Mouse (Mus musculus) layer of hippocampus, adult 9-11 months (tissue): ENCODE data around the gene Ctbp2.

Experiments
- DNase-seq: peaks from one replicate; pipeline ENCODE4 v3.0.0; 2022

Gene Ctbp2

DNA sequence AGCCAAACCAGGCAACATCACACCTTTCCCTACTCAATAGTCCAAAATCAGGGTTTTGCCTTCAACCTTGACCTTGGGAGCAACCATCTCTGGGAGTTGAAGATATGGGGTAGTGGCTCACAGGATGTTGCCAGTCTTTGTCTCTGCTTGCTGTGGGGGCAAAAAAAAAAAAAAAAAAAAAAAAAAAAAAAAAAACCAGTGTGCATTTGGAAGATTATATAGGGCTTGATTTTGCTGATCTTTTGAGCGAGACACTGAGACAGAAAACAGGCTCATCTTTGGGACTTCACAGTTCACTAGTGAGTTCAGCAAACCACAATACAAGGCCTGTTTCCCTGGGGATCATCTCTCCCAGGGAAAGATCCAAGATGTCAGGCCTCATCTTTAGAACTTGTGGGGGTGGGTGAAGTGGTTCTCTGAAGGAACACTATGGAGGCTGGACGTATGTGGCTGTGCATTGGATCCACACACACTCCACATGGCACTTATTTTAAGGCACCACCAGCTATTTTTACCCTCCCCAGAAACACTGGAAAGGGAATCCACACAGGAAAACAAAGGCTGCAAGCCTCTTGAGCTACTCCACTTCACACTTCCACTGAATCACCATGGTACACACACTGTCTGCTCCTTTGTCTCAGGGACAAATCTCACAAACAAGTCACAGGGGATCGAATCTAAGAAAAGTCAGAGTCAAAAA, 84.4 kb downstream of the Ctbp2 start:
- no peak for DNase-seq

DNA sequence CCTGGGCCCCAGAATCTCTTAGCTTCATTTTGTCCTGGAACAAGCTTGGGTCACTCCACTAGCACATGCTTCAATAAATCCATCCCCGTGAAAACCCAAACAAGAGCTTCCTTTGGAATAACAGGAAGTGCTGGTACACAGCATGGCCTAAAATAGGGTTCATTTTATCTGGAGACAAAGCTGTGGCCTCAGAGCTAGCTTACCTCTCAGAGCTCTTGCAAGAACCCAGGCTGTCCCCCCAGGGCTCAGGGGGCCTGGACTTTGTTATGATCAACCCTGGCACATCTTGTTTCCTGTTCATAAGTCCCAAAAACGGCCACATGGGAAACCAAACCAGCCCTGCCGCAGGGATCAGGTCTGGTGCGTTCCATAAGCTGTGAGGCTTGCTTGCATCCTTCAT, 86.5 kb downstream of the Ctbp2 start:
- no peak for DNase-seq

DNA sequence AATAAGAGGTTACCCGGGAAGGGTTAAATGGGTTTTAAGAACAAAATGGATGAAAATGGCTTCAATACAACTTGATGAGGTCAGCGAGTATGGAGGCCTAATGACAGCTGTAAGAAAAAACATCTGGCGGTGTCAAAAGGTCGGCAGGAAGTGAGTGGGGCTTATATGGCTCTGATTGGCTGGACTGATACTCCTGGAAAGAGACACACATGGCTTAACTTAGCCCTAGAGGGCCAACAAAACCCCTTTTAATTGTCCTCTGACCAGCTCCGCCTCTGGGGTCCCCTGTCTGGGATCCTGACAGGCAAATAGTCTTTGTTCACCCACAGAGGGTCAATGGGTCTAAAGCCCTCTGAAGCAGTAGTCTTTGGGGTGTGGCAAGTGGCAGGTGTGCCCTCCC, 86.9 kb downstream of the Ctbp2 start:
- no peak for DNase-seq

DNA sequence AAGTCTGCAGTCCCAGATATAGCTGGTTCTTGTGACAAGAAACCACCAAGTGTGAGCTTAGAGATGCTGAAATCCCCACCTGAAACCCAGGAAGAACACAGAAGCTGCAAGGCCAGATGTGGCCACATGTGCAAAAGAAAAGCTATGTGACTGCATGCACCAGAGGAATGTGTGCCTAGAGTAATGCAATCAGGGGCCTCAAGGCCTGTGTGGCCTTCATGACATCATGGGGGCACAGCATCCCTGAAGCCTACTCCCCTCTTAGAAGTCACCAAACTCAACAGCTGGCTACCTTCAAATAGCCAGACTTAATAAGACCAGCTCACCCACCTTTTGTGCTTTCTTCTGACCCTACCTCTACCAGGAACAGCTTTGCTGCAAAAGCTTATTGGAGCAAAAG, 88.3 kb downstream of the Ctbp2 start:
- no peak for DNase-seq

DNA sequence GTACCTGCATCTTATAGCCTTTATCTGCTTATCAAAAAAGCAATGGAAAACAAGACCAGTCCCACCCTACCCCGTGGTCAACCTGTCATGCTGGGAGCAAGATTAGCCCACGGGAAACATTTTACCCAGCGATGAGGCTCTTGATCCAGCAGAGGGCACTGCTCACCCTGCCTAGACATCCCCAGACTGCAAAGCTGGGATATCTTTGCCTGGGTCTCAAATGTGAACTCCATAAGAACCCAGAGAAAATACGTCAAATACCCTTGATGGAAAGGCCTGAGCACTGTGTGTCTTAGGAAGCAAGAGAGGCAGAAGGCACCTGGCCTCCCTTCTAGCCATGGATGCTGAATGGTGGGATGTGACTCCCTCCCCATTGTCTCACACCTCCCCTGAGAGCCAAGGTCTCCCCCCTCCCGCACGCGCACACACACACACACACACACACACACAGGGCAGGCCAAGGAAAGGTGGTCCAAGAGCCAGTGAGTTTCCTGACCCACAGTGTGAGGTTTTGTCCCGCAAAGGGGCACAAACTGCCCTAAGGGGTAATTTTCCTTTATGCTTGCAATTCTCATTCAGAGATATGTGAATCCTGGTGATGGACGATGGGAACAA, 91.5 kb downstream of the Ctbp2 start:
- DNase-seq, result peak; percentile 55

DNA sequence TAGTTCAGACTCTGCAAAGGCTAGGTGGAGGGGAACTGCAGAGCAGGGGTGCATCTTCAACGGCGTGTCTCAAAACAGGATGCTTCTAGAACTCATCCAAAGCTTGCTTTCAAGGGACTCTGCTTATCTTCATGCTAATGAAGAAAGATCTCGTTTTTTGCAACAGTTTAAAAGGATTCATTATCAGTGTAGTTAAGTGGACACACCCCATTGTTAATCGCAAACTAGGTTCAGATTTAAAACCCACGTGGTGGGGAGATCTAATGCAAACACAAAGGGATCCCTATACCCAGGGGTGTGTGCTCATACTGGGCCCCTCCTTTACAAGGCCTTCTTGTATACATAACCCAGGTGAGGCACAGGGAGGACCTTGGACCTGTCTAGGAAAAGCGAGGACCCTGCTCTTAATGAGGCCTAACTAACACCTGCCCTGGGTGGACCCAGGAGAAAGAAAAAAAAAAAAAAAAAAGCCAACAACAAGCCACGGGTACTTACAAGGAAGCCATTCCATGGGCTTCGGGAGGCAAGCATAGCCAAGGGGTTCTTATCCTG, 94.6 kb downstream of the Ctbp2 start:
- DNase-seq, result no peak

DNA sequence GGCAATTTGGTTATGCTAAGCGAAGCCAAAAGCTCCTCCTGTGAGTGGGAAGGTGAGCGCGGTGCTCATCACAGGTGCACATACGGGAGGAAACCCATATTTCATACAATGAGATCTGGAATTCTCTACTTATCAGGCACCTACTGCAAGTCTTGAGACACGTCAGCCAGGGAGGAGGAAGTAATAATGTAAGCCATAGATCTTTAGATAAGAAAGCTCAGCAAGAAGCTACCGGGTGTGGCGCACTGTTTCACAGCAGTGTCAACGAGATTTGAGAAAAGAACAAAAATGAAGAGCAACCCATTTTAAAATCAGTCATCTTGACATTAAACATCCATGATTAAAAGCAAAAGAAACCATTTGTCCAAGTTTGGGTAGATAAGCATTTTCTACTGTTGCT, 95.2 kb downstream of the Ctbp2 start:
- DNase-seq, result no peak

DNA sequence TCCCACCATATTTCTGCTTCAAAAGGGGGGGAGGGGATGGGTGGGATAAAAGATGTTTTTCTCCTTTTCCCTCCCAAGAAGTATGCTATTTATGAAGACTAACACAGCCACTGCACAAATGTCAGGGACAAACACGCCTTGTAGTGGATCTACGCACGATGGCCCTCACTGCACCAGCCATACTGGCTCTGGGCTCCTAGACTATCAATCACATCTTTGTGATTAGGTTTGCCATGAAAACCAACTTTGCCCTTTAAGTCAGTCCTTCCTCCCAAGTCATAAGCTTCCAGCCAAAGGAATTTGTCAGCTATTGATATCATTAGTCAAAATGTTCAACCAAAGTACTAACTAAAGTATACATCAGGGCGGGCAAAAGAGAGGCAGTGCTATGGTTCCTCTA, 96.2 kb downstream of the Ctbp2 start:
- DNase-seq, result no peak

DNA sequence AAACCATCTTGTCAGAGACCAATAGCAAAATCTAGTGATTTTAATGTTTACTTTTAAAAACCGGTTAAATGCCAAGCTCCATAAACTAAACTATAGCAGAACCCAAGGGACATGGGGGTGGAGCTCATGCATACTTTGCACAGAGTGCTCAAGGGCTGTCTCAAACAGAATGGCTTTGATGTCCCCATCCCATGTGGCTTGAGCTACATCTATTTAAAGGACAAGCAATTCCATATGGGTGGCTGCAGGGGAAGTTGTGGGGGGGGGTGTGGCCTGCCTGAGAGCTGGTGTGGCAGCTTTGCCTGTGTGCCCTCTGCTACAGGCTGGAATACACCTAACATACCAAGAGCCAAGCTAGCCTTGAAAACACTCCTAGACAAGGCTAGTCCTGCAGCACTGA, 99.5 kb downstream of the Ctbp2 start:
- DNase-seq, result no peak

DNA sequence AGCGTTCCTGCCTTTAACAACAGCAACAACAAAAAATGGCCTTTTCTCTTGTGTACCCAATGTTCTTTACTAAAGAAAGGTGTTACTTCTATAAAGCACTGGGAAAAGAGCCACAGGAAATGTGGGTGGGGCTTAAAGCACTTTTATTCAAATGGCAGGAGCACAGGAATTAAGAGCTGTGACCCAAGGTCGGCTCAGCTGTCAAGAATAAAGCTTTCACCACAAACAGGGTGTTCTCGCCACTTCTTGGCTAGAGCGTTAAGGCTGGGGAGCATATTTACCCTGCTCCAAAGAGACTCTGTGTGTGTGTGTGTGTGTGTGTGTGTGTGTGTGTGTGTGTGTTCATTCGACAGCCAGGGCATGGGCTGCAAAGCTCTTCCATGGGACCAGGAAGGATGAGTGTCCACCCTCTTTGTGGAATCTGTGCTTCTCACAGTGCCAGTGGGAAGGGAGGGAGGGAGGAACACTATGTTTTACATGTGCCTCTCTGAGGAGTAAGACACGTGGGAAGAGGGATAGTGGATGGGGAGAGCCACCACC, 104.6 kb downstream of the Ctbp2 start:
- DNase-seq, result no peak

DNA sequence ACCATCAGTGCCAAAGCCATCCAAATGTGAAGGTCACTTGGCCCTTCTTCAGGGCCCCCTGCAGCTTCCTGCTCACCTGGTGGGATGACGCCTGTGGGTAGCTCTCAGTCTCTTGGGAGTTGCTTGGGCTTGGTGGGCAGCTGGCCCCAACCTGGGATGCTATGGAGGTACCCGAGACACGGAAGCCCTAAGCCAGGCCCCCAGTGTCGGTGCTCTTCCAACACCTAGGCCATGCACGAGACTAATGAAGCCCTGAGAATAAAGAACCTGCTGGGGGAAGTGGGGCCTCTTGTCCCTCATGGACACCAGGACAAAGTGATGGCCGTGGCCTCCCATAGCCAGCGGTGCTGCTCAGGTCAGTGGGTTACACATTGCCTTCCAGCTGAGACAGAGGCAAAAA, 105.2 kb downstream of the Ctbp2 start:
- DNase-seq, result no peak

DNA sequence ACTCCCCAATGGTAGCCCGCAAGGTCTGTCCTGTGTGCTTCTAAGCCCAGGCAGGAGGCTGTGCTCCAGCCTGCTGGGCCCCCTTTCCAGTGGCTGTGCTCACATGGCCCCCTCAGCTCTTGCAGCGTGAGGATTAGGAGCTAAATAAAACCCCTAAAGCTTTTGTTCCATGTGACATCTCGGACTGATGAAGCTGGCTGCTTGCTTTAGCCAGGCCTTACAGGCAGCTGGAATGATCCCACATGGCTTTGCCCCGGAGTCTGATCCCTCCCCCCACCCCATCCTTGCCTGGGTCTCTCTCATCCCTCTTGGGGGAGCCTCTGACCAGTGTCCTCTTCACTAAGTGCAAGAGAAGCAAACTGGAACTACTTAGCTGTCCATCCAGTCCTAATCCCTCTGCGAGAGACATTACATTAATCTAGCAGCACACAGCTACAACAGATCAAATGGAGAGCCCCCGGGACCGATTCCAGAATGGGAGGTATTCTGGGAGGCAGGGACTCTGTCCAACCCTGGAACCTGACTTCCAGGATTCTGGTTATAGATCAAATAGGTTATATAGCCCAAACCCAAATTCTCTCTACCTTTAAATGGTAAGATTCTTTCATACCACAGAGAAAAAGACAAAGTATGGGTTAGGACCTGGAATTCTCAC, 108.6 kb downstream of the Ctbp2 start:
- no peak for DNase-seq

DNA sequence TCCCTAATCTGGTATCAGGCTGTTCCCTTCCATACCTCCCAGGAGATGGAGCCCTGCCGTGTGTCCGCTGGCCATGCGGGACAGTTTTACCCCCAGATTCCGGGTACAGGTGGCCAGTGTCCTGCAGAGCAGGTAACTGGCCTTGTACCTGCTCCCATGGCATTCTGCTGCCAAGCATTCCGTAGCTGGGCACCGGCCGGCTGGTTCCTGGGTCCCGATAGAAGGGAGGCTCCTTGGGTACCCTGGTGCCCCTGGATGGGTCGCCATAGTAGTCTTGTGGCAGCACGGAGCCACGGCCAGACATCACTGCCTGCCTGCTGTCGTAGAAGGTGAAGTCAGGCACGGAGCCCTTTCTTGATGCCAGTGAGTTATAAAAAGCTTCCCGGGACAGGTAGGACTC, 109.5 kb downstream of the Ctbp2 start:
- no peak for DNase-seq

DNA sequence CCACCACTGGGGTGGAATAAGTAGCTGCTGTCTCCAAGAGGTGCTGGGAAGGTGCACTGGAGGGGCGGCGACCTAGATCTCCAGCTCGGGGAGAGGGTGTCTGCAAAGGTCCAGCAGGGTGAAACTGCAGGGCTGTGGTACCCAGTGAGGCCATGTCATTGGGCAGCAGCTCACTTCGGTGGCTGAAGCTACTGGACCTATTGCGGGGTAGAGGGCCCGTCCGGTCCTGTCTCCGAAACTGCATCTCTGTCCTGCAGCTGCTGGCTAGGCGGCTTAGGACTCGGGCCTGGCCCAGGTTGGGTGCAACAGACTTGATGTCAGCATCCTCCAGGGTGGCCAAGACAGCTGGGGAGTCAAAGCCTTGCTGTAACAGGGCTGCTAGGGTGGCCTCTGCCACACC, 110.2 kb downstream of the Ctbp2 start:
- DNase-seq, result no peak

DNA sequence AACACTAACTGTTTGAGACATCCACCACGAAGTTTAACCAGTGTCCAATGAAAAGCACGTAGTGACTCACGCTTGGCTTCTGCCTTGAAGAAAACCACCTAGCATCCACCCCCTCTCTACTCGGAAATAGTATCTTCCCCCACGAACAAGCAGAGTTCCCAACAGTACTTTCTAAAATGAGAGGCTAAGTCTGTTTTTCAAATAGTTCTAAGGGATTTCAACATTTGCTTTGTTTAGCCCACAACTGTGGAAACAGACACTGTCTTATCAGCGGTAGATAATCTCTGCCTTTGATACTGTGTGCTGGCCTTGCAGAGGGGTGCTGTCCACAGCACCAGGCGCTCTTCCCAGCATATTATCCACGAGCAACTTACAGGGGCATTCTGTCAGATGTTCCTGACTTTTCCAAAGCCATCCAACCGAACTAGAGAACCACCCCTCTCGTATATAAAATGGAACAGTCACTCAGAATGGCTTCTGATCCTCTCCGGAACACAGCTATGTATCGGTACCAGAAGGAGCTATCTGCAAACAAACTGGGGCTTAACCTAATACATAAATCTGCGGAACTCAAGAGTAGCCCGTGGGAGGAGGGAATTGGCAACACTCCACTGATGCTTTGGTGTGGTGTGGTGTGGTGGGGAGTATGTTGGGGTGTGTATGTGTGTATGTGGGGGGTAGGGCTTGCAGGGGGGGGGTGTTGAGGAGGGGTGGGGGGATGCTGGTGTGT, 111.4 kb downstream of the Ctbp2 start:
- DNase-seq, result peak; percentile 49

DNA sequence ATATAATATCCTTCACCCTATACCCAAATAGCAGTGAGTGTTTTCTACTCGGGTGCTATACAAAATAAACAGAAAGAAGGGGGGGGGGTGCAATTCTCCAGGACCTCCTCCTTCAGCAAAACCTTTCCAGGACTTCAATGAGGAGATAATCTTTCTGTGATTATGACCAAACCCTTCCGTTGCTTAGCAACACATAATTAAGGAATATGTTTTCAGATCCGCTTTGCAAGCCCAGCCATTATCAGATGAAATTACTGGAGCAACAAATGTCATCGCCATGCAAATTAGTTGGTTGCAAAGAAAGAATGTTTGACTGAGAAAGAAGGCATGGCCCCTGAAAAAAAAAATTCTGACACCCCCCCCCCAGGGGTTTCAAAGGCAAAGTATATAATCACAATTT, 112.5 kb downstream of the Ctbp2 start:
- no peak for DNase-seq

DNA sequence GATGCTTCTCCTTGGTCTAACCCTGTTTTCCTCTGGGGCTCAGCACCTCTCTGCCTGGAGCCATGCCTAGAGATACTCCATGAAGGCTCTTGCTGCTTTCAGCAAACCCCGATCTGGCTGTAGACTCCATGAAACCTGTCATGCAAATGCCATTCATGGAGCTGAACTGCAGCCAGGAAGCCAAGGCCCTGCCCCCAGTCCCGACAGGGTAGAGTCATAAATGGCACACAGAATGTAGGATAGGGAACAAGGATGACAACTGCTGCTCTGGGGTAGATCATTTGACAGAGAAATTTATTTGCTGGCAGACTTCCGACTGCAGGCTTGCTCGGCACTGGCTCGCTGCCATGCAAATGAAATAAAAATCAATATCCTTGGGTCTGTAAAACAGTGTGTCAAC, 113.0 kb downstream of the Ctbp2 start:
- DNase-seq, result peak; percentile 83

DNA sequence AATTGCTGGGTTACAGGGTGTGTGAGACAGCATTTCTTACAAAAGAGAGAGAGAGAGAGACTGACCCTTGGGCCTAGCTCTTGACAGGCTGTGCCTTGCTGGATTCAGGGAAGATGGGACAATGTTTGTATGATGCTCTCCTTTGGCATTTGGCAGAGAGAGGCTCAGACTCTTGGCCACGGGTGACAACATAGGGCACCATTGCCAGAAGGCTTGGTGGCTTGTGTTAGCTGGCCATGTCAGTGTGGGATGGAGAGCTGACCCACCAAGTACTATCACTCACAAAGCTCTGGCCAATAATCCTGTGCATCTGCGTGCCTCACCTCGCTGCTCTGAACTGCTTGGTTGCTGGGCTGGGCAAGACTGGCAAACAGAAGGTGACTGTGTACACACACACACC, 113.7 kb downstream of the Ctbp2 start:
- no peak for DNase-seq

DNA sequence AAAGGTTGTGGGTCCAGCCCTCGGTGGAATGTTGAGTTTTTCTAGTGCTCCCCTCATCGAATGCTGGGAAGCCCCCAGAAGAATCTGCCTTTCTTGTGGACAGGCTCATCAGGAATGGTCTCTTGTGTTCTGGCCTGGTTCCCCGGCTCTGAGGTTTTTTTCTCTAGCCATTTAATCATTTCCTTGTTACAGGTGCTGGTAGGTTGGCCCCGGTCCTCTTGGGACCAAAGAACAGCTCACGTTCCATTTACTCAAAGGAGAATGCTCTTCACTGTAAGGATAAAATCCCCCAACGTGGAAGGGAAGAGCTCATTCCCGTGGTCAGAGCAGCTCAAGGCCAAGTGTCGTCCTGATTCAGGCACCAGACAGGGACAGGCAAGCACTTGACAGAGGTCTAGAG, 114.5 kb downstream of the Ctbp2 start:
- no peak for DNase-seq

DNA sequence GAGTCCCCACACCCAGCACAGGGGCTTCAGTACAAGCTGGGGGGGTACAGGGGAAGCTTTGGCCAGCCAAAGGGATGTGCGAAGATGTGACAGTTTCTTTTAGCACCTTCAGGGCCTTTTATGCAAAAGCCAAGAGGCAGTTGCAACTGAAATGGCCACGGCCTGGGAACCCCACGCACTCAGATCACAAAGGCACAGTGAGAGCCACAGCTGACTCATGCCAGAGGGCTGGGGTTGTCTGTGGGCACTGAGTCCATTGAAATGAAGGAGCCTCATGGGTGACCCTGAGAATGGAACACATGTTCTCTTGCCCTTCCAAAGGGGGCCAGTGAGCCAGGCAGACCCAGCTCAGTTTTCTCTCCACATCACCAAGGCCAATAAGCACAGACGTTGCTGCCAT, 115.5 kb downstream of the Ctbp2 start:
- DNase-seq, result no peak

DNA sequence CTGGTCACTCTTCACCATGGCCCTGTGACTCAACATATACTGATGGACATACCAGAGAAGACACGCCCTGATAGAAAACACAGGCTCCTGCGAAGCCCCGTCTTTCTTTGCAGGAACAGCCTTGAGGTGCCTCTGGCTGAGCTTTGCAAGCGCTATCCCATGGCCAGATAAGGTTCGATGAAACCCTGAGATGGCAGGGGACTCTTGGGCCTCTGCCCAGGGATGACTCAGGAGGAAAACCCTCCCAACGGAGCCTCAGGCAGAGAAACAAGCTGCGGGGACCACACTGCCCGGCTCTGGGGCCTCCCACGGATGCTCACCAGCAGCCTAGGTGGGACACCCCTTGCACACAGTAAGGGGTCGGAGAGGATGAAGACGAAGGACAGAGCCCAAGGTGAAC, 116.8 kb downstream of the Ctbp2 start:
- no peak for DNase-seq

DNA sequence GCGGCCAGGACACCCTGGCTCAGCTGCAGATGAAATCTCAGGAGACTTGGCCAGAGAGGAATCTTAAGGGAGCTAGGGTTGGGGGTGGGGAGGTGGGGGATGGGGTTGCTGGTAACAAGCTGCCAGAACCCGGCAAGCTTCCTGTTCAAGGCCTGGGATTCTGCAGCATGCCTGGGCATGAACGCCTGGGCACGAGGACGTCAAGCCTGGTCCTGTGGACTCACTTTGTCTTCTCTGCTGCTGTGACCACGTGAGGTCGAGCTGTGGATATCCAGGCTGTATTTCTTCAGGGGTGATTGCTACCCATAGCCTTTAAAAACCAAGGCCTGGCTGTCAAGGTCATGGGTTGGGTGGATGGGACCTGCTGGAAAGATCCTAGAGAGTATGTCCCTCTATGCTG, 118.4 kb downstream of the Ctbp2 start:
- DNase-seq, result no peak

DNA sequence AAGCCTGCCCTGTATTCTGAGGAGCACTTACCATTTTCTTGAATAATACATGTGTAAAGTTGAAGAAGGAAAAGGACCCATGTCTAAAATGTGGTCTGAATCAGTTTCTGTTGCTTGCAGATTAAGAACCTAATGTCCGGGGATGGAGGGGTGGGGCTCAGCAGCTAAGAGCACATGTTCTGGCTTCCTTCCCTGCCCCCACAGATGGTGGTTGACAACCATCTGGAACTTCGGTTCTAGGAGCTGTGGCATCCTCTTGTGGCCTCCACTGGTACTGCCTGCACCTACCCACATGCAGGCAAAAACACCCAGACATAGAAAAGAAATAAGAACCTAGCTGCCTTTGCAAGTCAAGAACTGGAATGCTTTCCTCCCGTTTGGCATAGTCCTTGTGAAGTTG, 120.7 kb downstream of the Ctbp2 start:
- DNase-seq, result peak; percentile 90
